Mouse (Mus musculus) CD4-positive, CD25-positive, alpha-beta regulatory T cell, adult 2 months (primary cell): ENCODE measurements at regions not wholly inside any gene's neighbourhood (a gene's known extent, or its start where the extent isn't known, plus 50 kb on each side); places are given as distances from the start of the nearest gene placed in this dataset.

Experiments used
- DNase-seq: peaks from one replicate; pipeline ENCODE4 v3.0.0-alpha.2; 2012; ENCODE audit warnings: low read depth, low spot score

DNA sequence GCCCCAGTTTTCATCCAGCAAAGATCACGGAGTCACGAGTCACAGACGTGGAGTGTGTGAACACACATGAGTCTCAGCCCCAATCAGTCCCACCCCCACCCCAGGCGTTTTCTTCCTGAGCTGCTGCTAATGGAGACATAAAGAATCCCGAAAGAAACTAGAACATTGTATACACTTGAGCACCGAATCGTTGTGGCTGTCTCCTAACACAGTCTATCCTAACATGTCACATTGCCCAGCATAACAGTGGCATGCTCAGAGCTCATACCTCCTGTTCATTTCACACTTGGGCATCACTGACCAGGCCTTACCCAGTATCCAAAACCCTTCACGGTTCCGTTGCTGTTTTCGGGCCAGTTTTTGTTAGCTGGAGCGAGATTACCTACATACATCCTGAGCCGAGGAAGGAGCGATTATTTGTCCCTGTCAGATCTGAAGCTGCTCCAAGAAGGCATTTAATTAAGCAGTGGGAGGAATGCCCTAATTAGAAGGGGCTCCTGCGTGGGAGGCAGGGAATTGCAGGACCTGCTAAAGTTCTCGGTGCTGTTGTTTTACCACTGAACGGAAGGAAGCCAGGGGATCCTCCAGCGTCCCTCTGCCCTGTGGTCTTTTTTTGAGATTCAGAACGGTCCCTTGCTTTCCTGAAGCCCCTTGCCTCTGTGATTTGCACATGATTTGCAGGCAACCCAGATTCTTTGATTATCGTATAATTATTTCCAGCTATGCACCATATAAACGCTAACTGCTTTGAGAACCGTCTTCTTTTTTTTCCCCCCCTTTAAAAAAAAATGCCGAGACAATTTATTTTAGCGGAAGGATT lies 53.4 kb upstream of the Nap1l1 start:
- no peak for DNase-seq

DNA sequence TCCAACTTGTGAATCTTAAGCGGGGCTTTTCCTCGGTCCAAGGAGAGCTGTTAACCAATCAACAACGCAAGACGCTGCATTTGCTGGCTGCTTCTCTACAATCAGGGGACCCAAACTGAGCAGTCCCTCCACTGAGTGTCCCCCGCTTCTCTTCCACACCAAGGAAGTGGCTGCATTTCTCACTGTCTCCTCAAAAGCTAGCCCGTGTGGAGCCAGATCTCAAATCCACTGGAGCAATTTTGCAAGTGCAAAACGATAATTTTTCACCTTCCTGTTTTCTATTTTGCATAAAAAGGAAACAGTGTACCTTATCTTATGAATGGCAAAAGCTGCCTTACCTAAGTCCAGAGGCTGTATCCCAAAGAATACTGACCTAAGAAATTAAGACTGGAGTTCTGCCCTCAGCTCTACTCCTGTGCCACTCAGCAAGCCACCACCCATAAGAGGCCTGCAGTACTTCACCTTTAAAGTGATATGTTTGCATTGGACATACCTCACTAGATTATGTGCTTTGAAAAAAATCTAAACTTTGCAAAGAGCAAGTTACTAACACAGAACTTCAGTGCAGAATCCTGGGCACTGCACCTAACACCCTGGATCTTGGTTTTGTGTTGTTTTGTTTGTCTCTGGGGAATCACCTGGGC lies 52.7 kb upstream of the Nap1l1 start:
- DNase-seq, result no peak

GRCm38 (mm10) chr10:111422057-111422456 lies 51.0 kb upstream of the Nap1l1 start:
- DNase-seq, result peak; percentile 36

- peak; percentile 59 for DNase-seq
These were observed 50.4 kb upstream of the Nap1l1 start for GRCm38 (mm10) chr10:111422649-111423048.
